Mouse (Mus musculus) spleen, embryonic (tissue): Measurements from ENCODE around the gene Gm45717.

ENCODE experiments used
- CTCF ChIA-PET: fragments of 350-600 bp; sonication (Branson Sonifier 250); formaldehyde crosslinking; loops from one replicate; lab custom pipeline; 2022; lab: Charles Lee

The Gm45717 gene

GRCm38 (mm10) chr7:140946311-140946710, 9.4 kb downstream of the Gm45717 start:
- CTCF ChIA-PET: no interaction called here

- CTCF ChIA-PET: no interaction called here
Measured at GRCm38 (mm10) chr7:140945247-140945646, 10.5 kb downstream of the Gm45717 start.

DNA sequence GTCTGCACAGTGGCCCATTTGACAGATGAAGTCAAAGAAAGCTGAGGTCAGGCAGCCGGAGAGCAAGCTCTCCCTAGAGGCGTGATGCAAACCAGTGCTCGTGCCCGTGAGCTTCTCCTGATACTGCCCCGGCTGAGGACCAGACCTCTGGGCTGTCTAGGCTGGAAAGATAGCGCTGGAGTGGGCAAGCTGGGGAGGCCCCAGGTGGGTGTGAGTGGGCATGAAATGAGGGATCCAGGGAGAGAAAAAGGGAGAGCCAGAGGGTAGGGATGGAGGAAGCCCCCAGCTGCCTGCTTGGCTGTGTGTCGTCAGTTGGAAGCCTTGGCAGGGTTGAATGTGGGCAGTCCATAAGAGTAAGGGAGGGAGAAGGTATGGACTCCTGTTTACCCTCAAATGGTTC, 11.5 kb downstream of the Gm45717 start:
- CTCF ChIA-PET: no interaction called here

GRCm38 (mm10) chr7:140943356-140943755, 12.4 kb downstream of the Gm45717 start:
- CTCF ChIA-PET: no interaction called here

DNA sequence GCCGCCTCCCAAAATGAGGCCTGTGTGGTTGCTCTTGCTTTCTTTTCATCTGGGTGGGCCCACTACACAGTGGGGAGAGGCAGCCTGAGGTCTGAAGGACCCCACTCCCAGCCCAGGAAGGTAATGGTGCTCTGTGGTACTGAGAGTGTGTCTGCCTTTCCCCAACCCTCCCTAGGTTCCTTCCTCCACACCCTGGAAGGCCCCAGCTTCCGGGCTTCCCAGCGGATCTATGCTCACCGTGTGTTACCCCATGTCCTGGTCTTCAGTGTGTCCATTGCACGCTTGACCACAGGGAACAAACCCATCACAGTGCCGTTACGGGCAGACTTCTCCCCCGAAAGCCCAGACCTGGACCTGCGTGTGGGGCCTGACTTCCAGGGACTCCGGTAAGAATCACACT, 12.9 kb downstream of the Gm45717 start:
- CTCF ChIA-PET: no interaction called here

GRCm38 (mm10) chr7:140942341-140942740, 13.4 kb downstream of the Gm45717 start:
- CTCF ChIA-PET: interaction anchor here (0.7 to 1.4 kb wide), 2 partner anchors 17 to 234 kb away, joined by 3 read pairs; no protein-coding TSS in a partner anchor

DNA sequence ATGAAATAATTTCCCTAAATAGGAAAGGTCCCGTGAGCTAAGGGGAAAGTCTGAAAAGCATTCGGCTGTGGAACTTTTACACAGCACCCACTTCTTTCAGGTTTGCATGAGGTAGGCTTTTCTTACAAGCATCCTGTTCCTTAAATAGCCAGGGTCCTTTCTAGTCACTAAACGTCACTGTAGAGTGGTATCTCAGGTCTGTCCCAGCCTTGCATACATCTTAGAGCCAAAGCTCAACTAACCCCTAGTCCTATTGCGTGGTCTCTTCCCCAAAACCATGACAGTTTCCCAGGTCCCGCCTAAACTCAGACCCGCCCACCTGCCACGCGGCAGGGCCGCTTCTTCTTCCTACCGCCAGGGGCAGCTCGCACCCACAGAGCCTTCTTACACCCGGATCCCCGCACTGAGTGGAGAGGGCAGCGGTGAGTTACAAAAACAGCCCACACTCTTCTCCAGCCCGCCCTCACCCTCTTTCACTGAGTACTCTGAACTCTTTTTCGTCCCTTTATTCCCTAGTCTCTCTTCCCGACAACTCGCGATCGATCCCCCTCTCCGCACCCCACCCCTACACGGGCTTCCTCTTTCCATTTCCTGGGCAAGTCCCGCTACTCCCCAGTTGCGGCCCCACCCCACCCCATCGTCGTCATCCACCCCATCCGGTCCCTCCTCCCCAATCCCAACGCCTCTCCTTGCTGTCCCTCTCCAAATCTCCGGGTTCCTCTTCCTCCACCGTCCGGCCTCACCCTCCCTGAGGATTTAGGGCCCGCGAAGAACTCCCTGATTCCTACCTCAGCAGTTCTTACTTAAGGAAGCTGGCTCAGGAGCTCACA, 14.3 kb downstream of the Gm45717 start, which contains the start of gene Pgghg:
TSS of gene Pgghg (plus strand) at position 170 of the 830 bp plus-strand sequence.
- CTCF ChIA-PET: interaction anchor here (0.5 to 1.4 kb wide), 6 partner anchors 11 to 235 kb away, joined by 3 to 5 read pairs (median 3); no protein-coding TSS in a partner anchor

DNA sequence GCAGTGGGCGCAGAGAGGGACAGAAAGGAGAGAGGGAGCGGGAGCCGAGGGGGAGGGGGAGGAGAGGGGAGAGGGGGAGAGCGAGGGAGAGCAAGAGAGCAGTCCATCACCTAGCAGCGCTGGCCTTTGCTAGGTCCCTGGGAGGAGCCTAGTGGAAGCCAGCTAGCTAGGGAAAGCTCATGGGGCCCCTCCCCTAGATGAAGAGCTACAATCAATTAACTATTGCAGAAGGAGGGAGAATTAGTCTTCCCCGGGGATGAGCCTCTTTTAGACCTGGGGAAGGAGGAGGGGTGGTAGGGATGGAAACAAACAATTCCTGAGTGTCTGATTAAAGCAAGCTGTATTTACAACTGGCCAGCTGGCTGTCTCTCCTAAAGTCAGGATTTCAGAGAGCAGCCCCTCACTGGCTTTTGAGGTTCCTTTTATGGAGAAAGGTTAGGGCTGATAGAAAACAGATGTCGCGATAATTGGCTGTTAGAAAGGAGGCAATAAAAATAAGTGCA, 16.0 kb downstream of the Gm45717 start:
- CTCF ChIA-PET: no interaction called here

- CTCF ChIA-PET: no interaction called here
Measured at GRCm38 (mm10) chr7:140938896-140939295, 16.8 kb downstream of the Gm45717 start.

GRCm38 (mm10) chr7:140938436-140938835, 17.3 kb downstream of the Gm45717 start:
- CTCF ChIA-PET: no interaction called here

DNA sequence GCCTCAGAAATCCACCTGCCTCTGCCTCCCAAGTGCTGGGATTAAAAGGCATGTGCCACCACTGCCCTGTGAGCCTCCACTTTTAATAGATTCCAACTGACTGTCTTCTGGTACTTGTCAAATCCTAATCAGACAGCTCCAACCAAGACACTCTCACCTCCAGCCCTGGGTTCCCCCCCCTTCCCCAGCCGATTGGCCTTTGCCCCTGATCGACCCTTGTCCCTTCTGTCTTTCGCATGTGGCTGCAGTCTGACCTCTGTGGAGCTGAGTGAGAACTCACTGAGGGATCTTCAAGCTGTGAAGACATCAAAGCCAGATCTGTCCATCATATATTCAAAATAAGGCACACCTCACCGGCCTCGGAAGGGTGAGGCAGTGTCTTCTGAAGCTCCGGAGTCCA, 28.6 kb downstream of the Gm45717 start:
- CTCF ChIA-PET: interaction anchor here (0.6 kb wide), 1 partner anchor 10 kb away, joined by 14 read pairs; no protein-coding TSS in a partner anchor

GRCm38 (mm10) chr7:140923070-140923775, 32.5 kb downstream of the Gm45717 start:
- CTCF ChIA-PET: no interaction called here

DNA sequence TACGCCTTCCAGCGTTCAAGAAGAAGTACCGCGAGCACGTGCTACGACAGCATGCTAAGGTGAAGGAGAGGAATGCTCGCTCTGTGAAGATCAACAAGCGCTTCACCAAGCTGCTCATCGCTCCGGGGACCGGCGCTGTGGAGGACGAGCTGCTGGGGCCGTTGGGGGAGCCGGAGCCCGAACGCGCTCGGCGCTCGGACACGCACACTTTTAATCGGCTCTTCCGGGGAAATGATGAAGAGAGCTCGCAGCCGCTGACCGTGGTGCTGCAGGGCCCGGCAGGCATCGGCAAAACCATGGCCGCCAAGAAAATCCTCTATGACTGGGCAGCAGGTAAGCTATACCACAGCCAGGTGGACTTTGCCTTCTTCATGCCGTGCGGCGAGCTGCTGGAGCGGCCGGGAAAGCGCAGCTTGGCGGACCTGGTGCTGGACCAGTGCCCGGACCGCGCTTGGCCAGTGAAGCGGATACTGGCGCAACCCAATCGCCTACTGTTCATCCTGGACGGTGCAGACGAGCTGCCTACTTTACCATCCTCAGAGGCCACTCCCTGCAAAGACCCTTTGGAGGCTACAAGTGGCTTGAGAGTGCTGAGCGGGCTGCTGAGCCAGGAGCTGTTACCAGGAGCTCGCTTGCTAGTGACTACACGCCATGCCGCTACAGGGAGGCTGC, 33.2 kb downstream of the Gm45717 start:
- CTCF ChIA-PET: no interaction called here

DNA sequence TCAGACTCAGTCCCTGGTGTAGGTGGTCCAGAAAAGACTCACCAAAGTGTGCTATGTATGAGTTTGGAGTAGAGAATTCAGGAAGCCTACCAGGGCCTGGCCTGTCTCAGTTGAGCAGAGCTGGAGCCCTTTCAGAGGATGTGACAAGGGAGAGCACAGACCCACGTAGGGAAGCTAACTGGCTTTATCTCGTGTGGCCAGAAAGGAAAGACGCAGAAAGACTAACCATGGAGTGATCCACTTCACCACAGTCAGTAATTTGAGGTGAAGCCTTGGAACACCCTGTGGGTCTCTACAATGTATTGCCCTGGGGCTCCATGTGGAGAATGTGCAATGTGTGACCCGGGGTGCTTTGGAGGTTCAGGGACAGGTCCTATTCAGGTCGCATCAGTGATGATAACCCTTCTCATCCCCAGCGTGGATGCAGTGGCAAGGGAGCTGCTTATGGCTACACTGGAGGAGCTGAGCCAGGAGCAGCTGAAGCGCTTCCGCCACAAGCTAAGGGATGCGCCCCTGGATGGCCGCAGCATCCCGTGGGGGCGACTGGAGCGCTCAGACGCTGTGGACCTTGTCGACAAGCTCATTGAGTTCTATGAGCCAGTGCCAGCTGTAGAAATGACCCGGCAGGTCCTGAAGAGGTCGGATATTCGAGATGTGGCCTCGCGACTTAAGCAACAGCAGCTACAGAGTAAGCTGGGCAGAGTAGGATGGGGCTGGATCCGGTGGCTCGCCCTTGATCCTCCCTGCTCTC, 34.3 kb downstream of the Gm45717 start:
- CTCF ChIA-PET: interaction anchor here (0.6 to 0.7 kb wide), 2 partner anchors 13 to 262 kb away, joined by 3 to 4 read pairs; no protein-coding TSS in a partner anchor

- CTCF ChIA-PET: interaction anchor here (0.6 kb wide), 1 partner anchor 263 kb away, joined by 4 read pairs; no protein-coding TSS in a partner anchor
Measured at GRCm38 (mm10) chr7:140920418-140921029, 35.2 kb downstream of the Gm45717 start, which contains the start of gene Nlrp6. Gene Nlrp6 (plus strand): TSS chr7:140920902.

DNA sequence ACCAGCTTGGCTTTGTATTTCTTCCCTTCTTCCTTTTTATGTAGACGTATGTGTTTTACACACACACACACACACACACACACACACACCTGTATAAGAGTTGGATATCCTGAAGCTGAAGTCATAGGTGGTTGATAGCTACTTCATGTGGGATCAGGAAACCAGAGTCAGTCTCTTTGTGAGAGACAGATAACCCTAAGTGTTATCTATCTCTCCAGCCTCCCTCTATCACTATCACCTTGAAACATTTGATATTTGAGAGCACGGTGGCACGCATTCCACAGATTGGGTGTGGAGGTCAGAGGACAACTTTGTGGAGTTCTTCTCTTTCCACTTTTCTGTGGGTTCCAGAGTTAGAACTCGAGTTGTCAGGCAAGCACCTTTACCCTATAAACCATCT, 35.8 kb downstream of the Gm45717 start:
- CTCF ChIA-PET: interaction anchor here (0.6 kb wide), 1 partner anchor 228 kb away, joined by 6 read pairs; no protein-coding TSS in a partner anchor

GRCm38 (mm10) chr7:140914031-140914690, 41.6 kb downstream of the Gm45717 start:
- CTCF ChIA-PET: no interaction called here

GRCm38 (mm10) chr7:140912846-140913482, 42.8 kb downstream of the Gm45717 start:
- CTCF ChIA-PET: interaction anchor here (0.7 kb wide), 1 partner anchor 133 kb away, joined by 7 read pairs; no protein-coding TSS in a partner anchor

- CTCF ChIA-PET: no interaction called here
Measured at GRCm38 (mm10) chr7:140912293-140912692, 43.4 kb downstream of the Gm45717 start.
